Mouse (Mus musculus): Measurements from ENCODE around the gene Ubp1.

GRCm38 (mm10) chr9:114025846-114026245, 95.1 kb downstream of the Ubp1 start:
- no peak for TF ChIP-seq CTCF (conservative IDR thresholded peaks at IDR 0.05 in 1 of 2, IDR thresholded peaks at IDR 0.05 in 1 of 2; ENCODE audit: low read depth in 2 of 2, low read length in 2 of 2)
- TF ChIP-seq KAT2A (IDR thresholded peaks at IDR 0.05; ENCODE audit: insufficient replicate concordance, low read length) = no peak
- TF ChIP-seq E2F4 (IDR thresholded peaks at IDR 0.05; ENCODE audit: insufficient replicate concordance, low read depth, low read length) = no peak
- no peak for TF ChIP-seq EP300 (IDR thresholded peaks at IDR 0.05; ENCODE audit: low read length)
- TF ChIP-seq POLR2A (IDR thresholded peaks at IDR 0.05; ENCODE audit: low read depth, low read length) = no peak
- TF ChIP-seq MEF2A (IDR thresholded peaks at IDR 0.05; ENCODE audit: borderline replicate concordance, low read depth, low read length) = no peak
- TF ChIP-seq TCF12 (IDR thresholded peaks at IDR 0.05; ENCODE audit: low read depth, low read length) = no peak

Measured in CH12.LX (cell line).